Mouse (Mus musculus) forebrain, embryonic 14.5 days (tissue): ENCODE data around the gene Pam. TPM values are rescaled to one million over a fixed set of nuclear protein-coding genes. Genes with fewer than 3 reads are reported as not detected.
A peak's percentile ranks its signal among the peaks of the same experiment; 100 is the strongest.

ENCODE experiments used
- ATAC-seq: fragments of 200-750 bp; cut with Nextera tagmentation; 2 replicates; pipeline ENCODE4 v1.8.0; 2017; ENCODE audit warnings: mild to moderate bottlenecking, moderate library complexity
- DNase-seq: peaks from one replicate; pipeline ENCODE4 v3.0.0-alpha.2; 2015; ENCODE audit warnings: low spot score
- H3K27ac ChIP-seq: fragments of 300-500 bp; sonication (generic); 2 replicates; pipeline ENCODE4 v1.5.1; 2014; ENCODE audit warnings: low read depth, mild to moderate bottlenecking, control low read depth, low read length, moderate library complexity
- H3K27me3 ChIP-seq: fragments of 300-500 bp; sonication (generic); replicated peaks from 2 replicates; pipeline ENCODE4 v1.6.1; 2014; ENCODE audit warnings: low read length, control low read depth, mixed read lengths; ENCODE audit not compliant: control insufficient read depth, insufficient read depth
- H3K36me3 ChIP-seq: fragments of 300-500 bp; sonication (generic); 2 replicates; pipeline ENCODE4 v1.6.1; 2014; ENCODE audit warnings: low read length, control low read depth; ENCODE audit not compliant: control insufficient read depth, insufficient read depth
- H3K4me1 ChIP-seq: fragments of 300-500 bp; sonication (generic); 2 replicates; pipeline ENCODE4 v1.6.1; 2014; ENCODE audit warnings: antibody characterized with exemption, low read length, control low read depth; ENCODE audit not compliant: control insufficient read depth, insufficient read depth
- H3K4me2 ChIP-seq: fragments of 300-500 bp; sonication (generic); 2 replicates; pipeline ENCODE4 v1.6.1; 2014; ENCODE audit warnings: mild to moderate bottlenecking, control low read depth, low read length
- H3K4me3 ChIP-seq: fragments of 300-500 bp; sonication (generic); 2 replicates; pipeline ENCODE4 v1.5.1; 2014; ENCODE audit warnings: low read depth, low read length, control low read depth
- H3K9ac ChIP-seq: fragments of 300-500 bp; sonication (generic); 2 replicates; pipeline ENCODE4 v1.6.1; 2014; ENCODE audit warnings: mild to moderate bottlenecking, low read length, control low read depth, moderate library complexity
- H3K9me3 ChIP-seq: fragments of 300-500 bp; sonication (generic); replicated peaks from 2 replicates; pipeline ENCODE4 v1.6.1; 2016; ENCODE audit warnings: low read length, control low read depth, mixed read lengths; ENCODE audit not compliant: control insufficient read depth
- WGBS: fragments of 180-500 bp; shearing (Covaris S2); extraction: QIAGEN DNeasy Blood & Tissue Kit; methylation state at CpG from one replicate; pipeline ENCODE4 v1.1.7; 2014; 5-methylcytosine and 5-hydroxymethylcytosine counted together
- polyA plus RNA-seq: library from polyadenylated mRNA; unstranded; fragments of >200 nt; fragmentation: Nextera tagmentation; extraction: Ambion mirVana; gene quantifications from 2 replicates; pipeline ENCODE4 v1.2.1, GENCODE M21; 2014

Pam gene
- polyA plus RNA-seq, 1 experiment from 2014 or later, result 41.7 TPM

DNA sequence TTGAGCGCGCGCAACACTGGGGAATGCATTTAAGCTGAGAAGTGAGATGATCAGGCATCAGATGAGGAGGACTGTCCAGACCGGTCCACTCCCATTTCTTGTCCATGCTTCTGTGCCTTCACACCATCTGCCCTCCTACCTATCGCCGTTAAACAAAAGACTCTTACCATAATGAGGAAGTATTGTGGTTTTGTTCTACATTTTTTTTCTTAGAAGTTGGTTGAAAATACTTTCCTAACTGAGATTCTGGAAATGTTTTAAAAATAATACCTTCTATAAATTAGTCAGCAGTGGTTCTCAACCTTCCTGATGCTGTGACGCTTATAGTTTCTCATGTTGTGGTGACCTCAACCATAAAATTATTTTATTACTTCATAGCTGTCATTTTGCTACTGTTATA lies 313.8 kb downstream of the Pam start:
- Histone ChIP-seq H3K4me2 (no peak overlapping the region), H3K9ac (no peak overlapping the region), H3K9me3 (no peaks in the 10 kb centered on the region), H3K4me1 (no peaks in the 10 kb centered on the region), H3K27ac (no peak overlapping the region), H3K36me3 (peaks cover 8% of the 10 kb centered on the region; the same call in 1 of the 2 replicates), H3K27me3 (no peaks in the 10 kb centered on the region), H3K4me3 (no peak overlapping the region)
- no peak for DNase-seq
- no peak for ATAC-seq
- WGBS, result 98% methylated on average over 7 of the region's 7 CpGs

DNA sequence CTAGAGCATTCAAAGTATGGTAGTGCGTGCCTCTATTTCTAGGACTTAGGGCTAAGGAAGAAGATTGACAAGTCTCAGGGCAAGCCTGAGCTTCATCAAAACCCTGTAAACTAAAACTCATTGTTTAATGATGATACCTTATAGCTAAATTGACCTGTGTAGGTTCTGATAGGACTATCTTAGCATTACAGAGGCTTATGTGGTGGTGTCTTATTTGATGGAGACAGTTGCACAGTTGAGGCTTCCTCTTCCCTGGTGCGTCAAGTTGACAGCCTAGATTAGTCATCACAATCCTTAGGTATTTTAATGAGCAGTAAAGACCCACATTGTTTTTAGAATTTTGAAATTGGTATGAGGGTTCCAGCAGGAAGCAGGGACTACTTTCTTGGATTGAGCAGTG lies 321.5 kb downstream of the Pam start:
- Histone ChIP-seq H3K4me1 (0 out of 2 replicates have a peak, but pooled peaks cover 4% of the 10 kb centered on the region), H3K4me3 (no peak overlapping the region), H3K4me2 (no peak overlapping the region), H3K36me3 (peaks cover 6% of the 10 kb centered on the region; the same call in 1 of the 2 replicates), H3K9ac (no peak overlapping the region), H3K27me3 (no peaks in the 10 kb centered on the region), H3K27ac (no peak overlapping the region), H3K9me3 (no peaks in the 10 kb centered on the region)
- 96% methylated on average over 2 of the region's 2 CpGs for WGBS
- ATAC-seq (no peak), DNase-seq (no peak)

GRCm38 (mm10) chr1:97773362-97773761 lies 322.1 kb downstream of the Pam start:
- H3K27ac ChIP-seq, result no peak overlapping the region
- no peaks in the 10 kb centered on the region for H3K27me3 ChIP-seq
- DNase-seq, result no peak
- no peak overlapping the region for H3K4me2 ChIP-seq
- WGBS, result 95% methylated on average over 6 of the region's 6 CpGs
- 0 out of 2 replicates have a peak, but pooled peaks cover 4% of the 10 kb centered on the region for H3K4me1 ChIP-seq
- no peaks in the 10 kb centered on the region for H3K9me3 ChIP-seq
- ATAC-seq, result no peak
- H3K9ac ChIP-seq, result no peak overlapping the region
- H3K36me3 ChIP-seq, result peaks cover 6% of the 10 kb centered on the region; the same call in 1 of the 2 replicates
- H3K4me3 ChIP-seq, result no peak overlapping the region

DNA sequence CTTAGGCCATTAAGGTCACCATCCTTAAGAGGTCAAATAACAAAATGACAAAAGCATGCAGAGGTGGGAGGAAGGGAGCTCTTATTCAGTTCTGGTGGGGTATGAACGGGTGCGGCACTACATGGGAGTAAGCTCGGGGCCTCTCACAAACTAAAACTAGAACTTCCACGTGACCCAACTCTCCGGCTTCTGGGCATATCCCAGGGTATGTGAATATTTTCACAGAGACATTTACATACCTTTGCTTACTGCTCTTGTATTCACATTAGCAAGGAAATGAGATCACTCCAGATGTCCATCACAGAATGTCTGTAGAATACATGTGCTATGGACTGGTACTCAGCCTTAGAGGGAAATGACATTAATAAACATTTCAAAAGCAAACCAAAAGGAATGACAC lies 323.7 kb downstream of the Pam start:
- Histone ChIP-seq H3K4me2 (no peak overlapping the region), H3K4me1 (peaks cover 17% of the 10 kb centered on the region), H3K4me3 (no peak overlapping the region), H3K27me3 (no peaks in the 10 kb centered on the region), H3K27ac (no peak overlapping the region), H3K36me3 (0 out of 2 replicates have a peak, but pooled peaks cover 2% of the 10 kb centered on the region), H3K9me3 (no peaks in the 10 kb centered on the region), H3K9ac (no peak overlapping the region)
- WGBS, result 92% methylated on average over 5 of the region's 5 CpGs
- no peak for ATAC-seq
- DNase-seq, result no peak

DNA sequence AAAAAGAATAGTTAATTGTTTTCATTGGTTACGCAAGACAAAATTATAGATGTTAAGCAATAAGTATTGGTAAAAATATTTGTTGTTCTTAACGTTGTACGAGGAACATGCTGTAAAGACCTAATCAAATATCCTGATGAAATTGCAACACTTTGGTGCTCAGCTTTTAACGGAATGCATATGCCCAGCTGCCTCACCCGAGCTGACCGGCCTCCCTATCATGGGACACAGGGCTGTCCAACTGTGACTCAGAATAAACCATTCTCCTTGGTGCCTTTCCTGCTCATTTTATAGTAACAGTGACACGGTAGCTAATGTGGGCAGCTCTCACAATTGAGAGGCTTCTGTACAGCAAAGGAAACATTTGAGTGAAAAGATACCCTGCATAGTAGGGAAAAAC lies 324.3 kb downstream of the Pam start:
- Histone ChIP-seq H3K4me2 (peak overlapping the region; percentile 66), H3K9me3 (no peaks in the 10 kb centered on the region), H3K36me3 (0 out of 2 replicates have a peak, but pooled peaks cover under 1% of the 10 kb centered on the region), H3K27me3 (no peaks in the 10 kb centered on the region), H3K9ac (no peak overlapping the region), H3K4me1 (peaks cover 17% of the 10 kb centered on the region), H3K27ac (no peak overlapping the region), H3K4me3 (peak overlapping the region; percentile 9; the same call in 1 of the 2 replicates)
- no peak for ATAC-seq
- DNase-seq, result no peak
- 62% methylated on average over 7 of the region's 7 CpGs for WGBS

DNA sequence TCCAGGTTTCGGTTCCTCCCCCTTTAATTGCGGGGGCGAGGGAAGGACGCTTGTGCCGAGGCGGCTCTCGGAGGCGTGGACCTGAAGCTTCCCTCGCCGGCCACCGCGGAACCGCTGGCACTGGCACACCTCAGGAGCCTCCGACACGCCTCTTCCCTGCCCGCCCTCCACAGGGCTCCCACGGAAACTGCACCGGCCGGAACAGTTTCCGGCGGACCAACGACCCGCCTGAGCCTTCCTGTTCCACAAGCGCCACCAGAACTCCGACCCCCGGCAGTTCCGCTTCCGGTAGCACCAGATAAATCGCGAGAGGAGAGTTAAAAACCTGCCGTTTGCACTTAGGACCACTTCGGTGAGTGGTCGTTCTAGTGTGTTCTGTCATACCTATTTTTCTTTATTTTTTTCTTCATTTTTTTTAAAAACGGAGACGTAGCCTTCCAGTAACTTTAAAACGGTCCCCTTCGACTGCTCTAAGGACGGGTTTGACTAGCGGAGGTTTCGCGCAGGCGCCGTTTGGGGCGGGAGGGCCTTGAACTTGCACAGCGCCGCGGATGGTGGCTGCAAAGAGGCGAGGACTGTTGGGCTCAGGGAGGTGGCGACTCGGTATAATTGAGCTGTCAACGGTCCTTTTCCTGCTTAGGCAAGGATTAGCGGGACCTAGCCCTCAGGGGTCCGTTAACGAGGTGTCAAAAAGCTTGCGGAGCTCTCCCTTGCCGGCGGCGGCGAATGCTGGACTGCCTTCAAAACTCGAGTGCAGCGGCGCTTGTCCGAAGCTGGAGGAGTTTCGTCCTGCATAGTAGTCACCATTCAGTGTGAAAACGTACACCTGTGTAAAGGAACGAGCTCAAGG lies 325.3 kb downstream of the Pam start, which contains the start of the genes Gin1 and Ppip5k2:
Gin1 (plus strand) TSS at position 269 of the 850 bp plus-strand sequence.
Ppip5k2 (minus strand) TSS at position 508 of the 850 bp plus-strand sequence.
- H3K4me1 ChIP-seq, result peaks cover 17% of the 10 kb centered on the region
- ATAC-seq (peak; percentile 99), DNase-seq (peak; percentile 97)
- peak within 1 kb of the TSS; percentile 89 for H3K9ac ChIP-seq
- H3K9me3 ChIP-seq, result no peaks in the 10 kb centered on the region
- peak within 1 kb of the TSS; percentile 68 for H3K4me2 ChIP-seq
- H3K27me3 ChIP-seq, result no peaks in the 10 kb centered on the region
- H3K36me3 ChIP-seq, result no peaks in the 10 kb centered on the region
- H3K27ac ChIP-seq, result peak within 1 kb of the TSS; percentile 86
- under 1% methylated on average over 66 of the region's 66 CpGs for WGBS
- H3K4me3 ChIP-seq, result peak within 1 kb of the TSS; percentile 90

DNA sequence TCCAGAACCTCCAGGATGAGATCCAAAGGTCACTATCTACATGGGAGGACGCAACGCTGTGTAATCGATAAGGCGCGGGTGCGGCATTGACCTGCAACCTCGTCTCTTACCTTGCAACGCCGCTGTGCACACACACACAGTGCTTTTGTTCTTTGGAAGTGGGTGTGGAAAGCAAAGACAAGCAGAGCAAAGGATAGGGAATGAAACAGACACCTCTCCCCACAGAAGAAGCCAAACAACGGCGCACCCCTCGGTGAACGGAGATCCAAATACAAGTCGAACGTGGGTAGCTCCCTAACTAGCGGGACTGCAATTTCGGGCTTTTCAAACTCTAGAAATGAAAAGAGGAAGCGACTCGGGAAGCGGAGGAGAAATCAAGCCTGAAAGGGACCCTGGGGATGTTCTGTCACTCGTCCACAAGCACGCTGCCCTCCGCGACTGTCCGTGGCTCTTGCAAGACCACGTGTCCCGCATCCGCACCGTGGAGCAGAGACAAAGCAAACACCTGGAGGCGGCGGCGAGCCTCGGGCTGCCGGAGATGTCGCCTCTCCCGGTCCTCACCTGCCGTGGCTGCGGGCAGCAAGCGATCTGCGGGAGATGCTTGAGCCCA lies 326.0 kb downstream of the Pam start:
- peak; percentile 24 for DNase-seq

GRCm38 (mm10) chr1:97768906-97769293 lies 326.5 kb downstream of the Pam start:
- no peaks in the 10 kb centered on the region for H3K9me3 ChIP-seq
- peak overlapping the region; percentile 68 for H3K4me2 ChIP-seq
- no peak for DNase-seq
- H3K36me3 ChIP-seq, result no peaks in the 10 kb centered on the region
- H3K27me3 ChIP-seq, result no peaks in the 10 kb centered on the region
- H3K4me1 ChIP-seq, result peaks cover 17% of the 10 kb centered on the region
- 9% methylated on average over 7 of the region's 7 CpGs for WGBS
- peak overlapping the region; percentile 89 for H3K9ac ChIP-seq
- no peak for ATAC-seq
- H3K27ac ChIP-seq, result peak overlapping the region; percentile 80; the same call in 1 of the 2 replicates
- H3K4me3 ChIP-seq, result peak overlapping the region; percentile 90

More for the DNA sequence above, 326.0 kb downstream of the Pam start:
- Histone ChIP-seq H3K4me2 (peak overlapping the region; percentile 68), H3K9me3 (no peaks in the 10 kb centered on the region), H3K36me3 (no peaks in the 10 kb centered on the region), H3K9ac (peak overlapping the region; percentile 89), H3K27ac (peak overlapping the region; percentile 80), H3K4me1 (peaks cover 17% of the 10 kb centered on the region), H3K4me3 (peak overlapping the region; percentile 90), H3K27me3 (no peaks in the 10 kb centered on the region)
- WGBS, result 0% methylated on average over 40 of the region's 40 CpGs
- ATAC-seq, result peak; percentile 62
